Mouse (Mus musculus) embryonic fibroblast, embryonic 13.5 days (primary cell): ENCODE measurements around the gene Vezt.

Source experiments
- CTCF ChIP-seq: IDR thresholded peaks from 2 replicates; pipeline ENCODE4 v1.5.1; 2011; ENCODE audit warnings: mild to moderate bottlenecking, control low read depth, low read length, moderate library complexity, borderline replicate concordance; ENCODE audit not compliant: insufficient read depth
- POLR2A ChIP-seq: IDR thresholded peaks from 2 replicates; pipeline ENCODE4 v1.6.1; 2011; ENCODE audit warnings: low read depth, mild to moderate bottlenecking, control low read depth, low read length, moderate library complexity

GRCm38 (mm10) chr10:93994136-93994535 lies 41.5 kb downstream of the Vezt start:
- TF ChIP-seq POLR2A (no peak), CTCF (no peak)
